Mouse (Mus musculus): ENCODE results near the gene Rbm24.

GRCm38 (mm10) chr13:46423805-46424204 is 5.6 kb downstream of the Rbm24 start:
- TF ChIP-seq POLR2A (IDR thresholded peaks at IDR 0.05; ENCODE audit: insufficient read depth, low read depth, low read length) = no peak
- TF ChIP-seq CTCF (IDR thresholded peaks at IDR 0.05; ENCODE audit: insufficient read depth, low read depth, low read length) = no peak

All from olfactory bulb, adult 2 months (tissue).